Comparison of ENCODE assay signal across 11 mouse cellular contexts in genomic region chr6:124477922-124478651, GRCm38 (mm10). TPM values are rescaled to one million over a fixed set of nuclear protein-coding genes. Genes with fewer than 3 reads are reported as not detected.
DNase-seq lines count a peak whose midpoint lies in the region; ATAC-seq and TF ChIP-seq lines count a peak whose summit lies in the region.
"Had no signal": no experiment of that assay in that cellular context is flagged by ENCODE, and none has a peak within 500 bp of the region (broad histone marks: within the 10 kb centered on the region; RNA-seq: fewer than 3 reads in every experiment).

No protein-coding gene starts in this region.

- no peak overlapping the region for H3K9ac ChIP-seq in heart, postnatal 0 days (replicated peaks; ENCODE audit: low read depth, low read length)
- no peak overlapping the region for H3K9ac ChIP-seq in midbrain, postnatal 0 days (replicated peaks; ENCODE audit: low read length, poor library complexity, severe bottlenecking)
- H3K9ac ChIP-seq in midbrain, embryonic 15.5 days, result no peak overlapping the region

- peak; percentile 20 for DNase-seq in CD4-positive helper T cell, adult 2 months (ENCODE audit: low read depth, low spot score)
- DNase-seq in MEL-GATA-1-ER (ENCODE audit: extremely low read depth, low read depth), result peak; percentile 95
- DNase-seq in heart, postnatal 0 days (ENCODE audit: low spot score), result peak; percentile 54
- DNase-seq in lung, postnatal 25 days (ENCODE audit: low spot score), result peak; percentile 80
- no peak for DNase-seq in midbrain, postnatal 0 days (ENCODE audit: low spot score)
- no peak for DNase-seq in adrenal gland, postnatal 25 days
- no peak for DNase-seq in ovary, postnatal 10 days (ENCODE audit: low spot score)
- DNase-seq: cerebellum, postnatal 25 days; kidney, postnatal 25 days had no signal

- TF ChIP-seq CTCF in heart, postnatal 0 days (IDR thresholded peaks at IDR 0.05; ENCODE audit: low read depth), result no peak
- TF ChIP-seq CTCF in midbrain, postnatal 0 days (IDR thresholded peaks at IDR 0.05), result no peak

- no peak for TF ChIP-seq EP300 in heart, postnatal 0 days (IDR thresholded peaks at IDR 0.05; ENCODE audit: low read depth)

- H3K4me2 ChIP-seq in heart, postnatal 0 days (ENCODE audit: low read depth, low read length), result no peak overlapping the region
- H3K4me2 ChIP-seq in midbrain, postnatal 0 days (ENCODE audit: low read depth, low read length, poor library complexity, severe bottlenecking), result no peak overlapping the region
- no peak overlapping the region for H3K4me2 ChIP-seq in midbrain, embryonic 15.5 days

- no peaks in the 10 kb centered on the region for H3K36me3 ChIP-seq in heart, postnatal 0 days (replicated peaks; ENCODE audit: control insufficient read depth, insufficient read depth, low read length)
- H3K36me3 ChIP-seq in midbrain, postnatal 0 days (ENCODE audit: insufficient read depth, low read length), result no peaks in the 10 kb centered on the region
- H3K36me3 ChIP-seq in midbrain, embryonic 15.5 days (replicated peaks), result no peaks in the 10 kb centered on the region

- H3K4me3 ChIP-seq in heart, postnatal 0 days (ENCODE audit: low read depth, low read length), result no peak overlapping the region
- no peak overlapping the region for H3K4me3 ChIP-seq in midbrain, postnatal 0 days (ENCODE audit: low read depth, low read length)
- no peak overlapping the region for H3K4me3 ChIP-seq in midbrain, embryonic 15.5 days

- H3K9me3 ChIP-seq in heart, postnatal 0 days (replicated peaks; ENCODE audit: control insufficient read depth, low read length), result no peaks in the 10 kb centered on the region
- H3K9me3 ChIP-seq in midbrain, postnatal 0 days (ENCODE audit: low read length), result no peaks in the 10 kb centered on the region
- no peaks in the 10 kb centered on the region for H3K9me3 ChIP-seq in midbrain, embryonic 15.5 days

- WGBS in heart, postnatal 0 days, result 38% methylated on average over 17 of the region's 17 CpGs
- WGBS in midbrain, postnatal 0 days, result 76% methylated on average over 17 of the region's 17 CpGs
- WGBS in midbrain, embryonic 15.5 days, result 83% methylated on average over 17 of the region's 17 CpGs

- peaks cover 9% of the 10 kb centered on the region; the same call in 1 of the 2 replicates for H3K4me1 ChIP-seq in heart, postnatal 0 days (ENCODE audit: control insufficient read depth, insufficient read depth)
- no peaks in the 10 kb centered on the region for H3K4me1 ChIP-seq in midbrain, postnatal 0 days (ENCODE audit: insufficient read depth, low read length)
- no peaks in the 10 kb centered on the region for H3K4me1 ChIP-seq in midbrain, embryonic 15.5 days

- H3K27me3 ChIP-seq in heart, postnatal 0 days (ENCODE audit: control insufficient read depth, insufficient read depth, low read length), result no peaks in the 10 kb centered on the region
- H3K27me3 ChIP-seq in midbrain, postnatal 0 days (ENCODE audit: insufficient read depth, low read length), result no peaks in the 10 kb centered on the region
- no peaks in the 10 kb centered on the region for H3K27me3 ChIP-seq in midbrain, embryonic 15.5 days (replicated peaks)

- no peak overlapping the region for H3K27ac ChIP-seq in heart, postnatal 0 days (ENCODE audit: low read depth)
- H3K27ac ChIP-seq in midbrain, postnatal 0 days (ENCODE audit: low read depth, low read length), result no peak overlapping the region
- no peak overlapping the region for H3K27ac ChIP-seq in midbrain, embryonic 15.5 days

- peak; percentile 42 for ATAC-seq in heart, postnatal 0 days (ENCODE audit: insufficient read depth, low read depth)
- ATAC-seq in midbrain, postnatal 0 days (ENCODE audit: low FRiP score), result no peak
- ATAC-seq in midbrain, embryonic 15.5 days (replicated peaks), result no peak

RNA-seq across cellular contexts. Expression of gene Clstn3, which starts 13.5 kb away (rescaled TPM):
- 0.23 and 0.84 TPM in 2 replicates for total RNA-seq in heart, postnatal 0 days (2014; rRNA removed; ENCODE audit: low replicate concordance)
- polyA plus RNA-seq in heart, postnatal 0 days (2015; fragmentation: Nextera tagmentation; extraction: Ambion mirVana), result 0.16 and 0.18 TPM in 2 replicates
- 315 and 318 TPM in 2 replicates for total RNA-seq in midbrain, postnatal 0 days (2014; rRNA removed)
- 205 and 226 TPM in 2 replicates for polyA plus RNA-seq in midbrain, postnatal 0 days (2015; fragmentation: Nextera tagmentation; extraction: Ambion mirVana)
- 64.4 and 98.3 TPM in 2 replicates for total RNA-seq in adrenal gland, postnatal 25 days (2021)
- 146 and 153 TPM in 2 replicates for polyA plus RNA-seq in midbrain, embryonic 15.5 days (2015; fragmentation: Nextera tagmentation; extraction: Ambion mirVana)
- total RNA-seq: neutrophil, adult 5-6 weeks had no signal

RNA-seq across cellular contexts. Expression of gene C1rl, which starts 14.8 kb away (rescaled TPM):
- 0.46 and 1.4 TPM in 2 replicates for total RNA-seq in heart, postnatal 0 days (2014; rRNA removed; ENCODE audit: low replicate concordance)
- polyA plus RNA-seq in heart, postnatal 0 days (2015; fragmentation: Nextera tagmentation; extraction: Ambion mirVana), result 0.48 and 0.63 TPM in 2 replicates
- 0.19 TPM in 1 of 2 replicates, not detected in the other for total RNA-seq in midbrain, postnatal 0 days (2014; rRNA removed)
- polyA plus RNA-seq in midbrain, postnatal 0 days (2015; fragmentation: Nextera tagmentation; extraction: Ambion mirVana), result 0.16 and 0.35 TPM in 2 replicates
- 13.8 and 17.3 TPM in 2 replicates for total RNA-seq in adrenal gland, postnatal 25 days (2021)
- polyA plus RNA-seq in midbrain, embryonic 15.5 days (2015; fragmentation: Nextera tagmentation; extraction: Ambion mirVana), result 0.23 and 0.30 TPM in 2 replicates

RNA-seq across cellular contexts. Expression of gene C1ra, which starts 34.1 kb away (rescaled TPM):
- 3.9 and 11.1 TPM in 2 replicates for total RNA-seq in heart, postnatal 0 days (2014; rRNA removed; ENCODE audit: low replicate concordance)
- 3.1 and 4.3 TPM in 2 replicates for polyA plus RNA-seq in heart, postnatal 0 days (2015; fragmentation: Nextera tagmentation; extraction: Ambion mirVana)
- 0.24 and 0.49 TPM in 2 replicates for total RNA-seq in midbrain, postnatal 0 days (2014; rRNA removed)
- 0.42 and 0.54 TPM in 2 replicates for polyA plus RNA-seq in midbrain, postnatal 0 days (2015; fragmentation: Nextera tagmentation; extraction: Ambion mirVana)
- 24.5 and 28.5 TPM in 2 replicates for total RNA-seq in adrenal gland, postnatal 25 days (2021)
- polyA plus RNA-seq in midbrain, embryonic 15.5 days (2015; fragmentation: Nextera tagmentation; extraction: Ambion mirVana), result 0.27 and 0.28 TPM in 2 replicates

Comparison
In these comparisons a context has a peak if more than half of its experiments do, and no peak if none do; other contexts are left out.
1. DNase-seq: peak in CD4-positive helper T cell, adult 2 months (single experiment), MEL-GATA-1-ER (single experiment), heart, postnatal 0 days (single experiment) and lung, postnatal 25 days (single experiment); none in midbrain, postnatal 0 days (single experiment), adrenal gland, postnatal 25 days (single experiment) and ovary, postnatal 10 days (single experiment).
2. RNA of gene Clstn3, which starts 13.5 kb away (total RNA-seq): 315 to 318 TPM in midbrain, postnatal 0 days and 64.4 to 98.3 TPM in adrenal gland, postnatal 25 days; 0.23 to 0.84 TPM in heart, postnatal 0 days; every median in the first group is over 10 times any median in the second.